Mouse (Mus musculus) midbrain, embryonic 11.5 days (tissue): Measurements from ENCODE around the gene Sema3e. TPM values are rescaled to one million over a fixed set of nuclear protein-coding genes. Genes with fewer than 3 reads are reported as not detected.

Experiments used
- polyA plus RNA-seq: library from polyadenylated mRNA; unstranded; fragments of >200 nt; fragmentation: Nextera tagmentation; extraction: Ambion mirVana; gene quantifications from 2 replicates; pipeline ENCODE4 v1.2.1, GENCODE M21; 2014

Gene Sema3e
- polyA plus RNA-seq, 1 experiment from 2014 or later: 1.8 TPM

Other genes with a start within 250 kb of the Sema3e start
- 0.22 TPM in 1 of 2 replicates, not detected in the other for gene Speer3, start 233.7 kb upstream of the Sema3e start, polyA plus RNA-seq